Mouse (Mus musculus): ENCODE results near the gene Bmyc. TPM values are rescaled to one million over a fixed set of nuclear protein-coding genes. Genes with fewer than 3 reads are reported as not detected.
A peak's percentile ranks its signal among the peaks of the same experiment; 100 is the strongest.

Gene Bmyc
- 100 and 106 TPM in 2 replicates for polyA plus RNA-seq (2016; fragmentation: Nextera tagmentation; extraction: Ambion mirVana)

DNA sequence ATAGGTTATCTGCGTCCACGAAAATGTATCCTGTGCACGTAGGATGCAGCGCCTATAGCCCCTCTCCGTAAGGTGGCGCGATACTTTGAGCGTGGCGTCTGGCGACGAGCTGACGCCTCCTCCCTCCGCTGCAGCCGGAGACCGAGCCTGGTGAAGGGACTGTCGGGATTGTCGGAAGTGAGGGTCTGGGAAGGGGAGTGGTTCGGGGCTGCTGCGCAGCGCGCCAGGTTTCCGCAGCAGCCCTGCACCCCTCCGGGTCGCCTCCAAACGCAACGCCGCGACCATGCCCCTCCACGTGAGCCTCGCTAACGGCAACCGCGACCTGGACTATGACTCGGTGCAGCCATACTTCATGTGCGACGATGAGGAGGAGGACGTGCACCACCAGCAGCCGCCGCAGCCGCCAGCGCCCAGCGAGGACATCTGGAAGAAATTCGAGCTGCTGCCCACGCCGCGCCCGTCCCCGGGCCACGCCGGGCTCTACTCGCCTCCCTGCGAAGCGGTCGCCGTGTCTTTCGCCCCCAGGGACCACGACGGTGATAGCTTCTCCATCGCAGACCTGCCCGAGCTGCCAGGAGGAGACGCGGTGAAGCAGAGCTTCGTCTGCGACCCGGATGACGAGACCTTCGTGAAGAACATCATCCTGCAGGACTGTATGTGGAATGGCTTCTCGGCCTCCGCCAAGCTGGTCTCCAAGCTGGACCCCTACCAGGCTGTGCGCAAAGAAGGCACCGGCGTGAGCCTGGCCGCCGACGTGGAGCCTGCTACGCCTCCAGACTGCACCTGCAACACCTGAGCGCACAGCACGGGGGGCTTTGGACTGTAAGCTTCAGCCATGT lies at the start of gene Bmyc:
TSS of gene Bmyc (plus strand) at position 97 of the 839 bp plus-strand sequence.
- Histone ChIP-seq H3K27me3 (no peaks in the 10 kb centered on the region), H3K4me2 (replicated peaks) (peak within 1 kb of the TSS; percentile 90), H3K27ac (peak within 1 kb of the TSS; percentile 73; the same call in 1 of the 2 replicates), H3K9ac (peak within 1 kb of the TSS; percentile 73), H3K4me1 (peaks cover 12% of the 10 kb centered on the region; the same call in 1 of the 2 replicates), H3K4me3 (peak within 1 kb of the TSS; percentile 60), H3K9me3 (no peaks in the 10 kb centered on the region), H3K36me3 (0 out of 2 replicates have a peak, but pooled peaks cover 3% of the 10 kb centered on the region)
- ATAC-seq (ENCODE audit: insufficient number of reproducible peaks, insufficient read depth, low FRiP score, low TSS enrichment) = peak; percentile 88
- under 1% methylated on average over 78 of the region's 78 CpGs for WGBS

DNA sequence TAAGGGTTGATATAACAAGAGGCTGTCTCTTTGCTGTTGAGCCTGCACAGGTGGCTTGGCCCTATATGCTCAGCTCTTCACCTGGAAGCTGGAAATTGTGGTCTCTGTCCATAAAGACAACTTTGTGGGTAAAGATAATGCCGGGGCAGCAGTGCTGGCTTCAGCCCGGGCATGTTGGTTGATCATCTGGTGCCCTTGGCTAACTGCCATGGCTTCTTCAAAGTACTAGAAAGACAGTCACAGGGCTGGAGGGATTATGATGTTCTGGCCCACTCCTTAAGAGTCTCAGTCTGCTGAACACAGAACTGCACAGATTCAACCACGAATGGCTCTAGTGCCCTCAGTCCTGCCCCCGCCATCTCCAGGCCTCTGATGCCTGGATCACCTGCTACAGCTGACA lies 49.3 kb upstream of the Bmyc start:
- no peak for ATAC-seq (ENCODE audit: insufficient number of reproducible peaks, insufficient read depth, low FRiP score, low TSS enrichment)
- Histone ChIP-seq H3K4me2 (replicated peaks) (no peak overlapping the region), H3K36me3 (no peaks in the 10 kb centered on the region), H3K27me3 (no peaks in the 10 kb centered on the region), H3K9me3 (no peaks in the 10 kb centered on the region), H3K9ac (no peak overlapping the region), H3K4me3 (no peak overlapping the region), H3K4me1 (no peaks in the 10 kb centered on the region), H3K27ac (no peak overlapping the region)
- WGBS = 84% methylated on average over 4 of the region's 4 CpGs

DNA sequence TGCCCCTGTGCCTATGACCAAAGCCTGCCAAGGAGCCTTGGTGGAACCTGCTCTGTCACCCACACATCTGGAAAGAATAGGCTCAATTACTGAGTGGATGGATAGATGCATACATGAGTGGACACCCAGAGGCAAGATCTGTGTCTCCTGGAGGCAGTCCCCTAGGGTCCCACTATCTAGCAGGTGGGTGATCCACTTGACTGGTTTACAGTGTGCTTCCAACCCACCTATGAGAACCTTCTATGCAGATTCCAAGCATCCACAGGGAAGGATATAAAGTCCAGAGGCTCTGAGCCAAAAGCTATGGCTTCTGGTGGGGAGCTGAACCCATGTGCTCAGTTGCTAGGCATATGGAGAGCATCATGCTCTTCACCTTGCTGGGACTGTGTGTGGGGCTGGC lies 48.9 kb upstream of the Bmyc start, which contains the start of gene Lcn5:
TSS of gene Lcn5 (plus strand) at position 301 of the 400 bp plus-strand sequence.
- H3K4me2 ChIP-seq (replicated peaks) = no peak within 1 kb of the TSS
- no peak within 1 kb of the TSS for H3K9ac ChIP-seq
- no peak for ATAC-seq (ENCODE audit: insufficient number of reproducible peaks, insufficient read depth, low FRiP score, low TSS enrichment)
- no peaks in the 10 kb centered on the region for H3K9me3 ChIP-seq
- no peak within 1 kb of the TSS for H3K4me3 ChIP-seq
- H3K36me3 ChIP-seq = no peaks in the 10 kb centered on the region
- H3K4me1 ChIP-seq = no peaks in the 10 kb centered on the region
- H3K27me3 ChIP-seq = no peaks in the 10 kb centered on the region
- no peak within 1 kb of the TSS for H3K27ac ChIP-seq

DNA sequence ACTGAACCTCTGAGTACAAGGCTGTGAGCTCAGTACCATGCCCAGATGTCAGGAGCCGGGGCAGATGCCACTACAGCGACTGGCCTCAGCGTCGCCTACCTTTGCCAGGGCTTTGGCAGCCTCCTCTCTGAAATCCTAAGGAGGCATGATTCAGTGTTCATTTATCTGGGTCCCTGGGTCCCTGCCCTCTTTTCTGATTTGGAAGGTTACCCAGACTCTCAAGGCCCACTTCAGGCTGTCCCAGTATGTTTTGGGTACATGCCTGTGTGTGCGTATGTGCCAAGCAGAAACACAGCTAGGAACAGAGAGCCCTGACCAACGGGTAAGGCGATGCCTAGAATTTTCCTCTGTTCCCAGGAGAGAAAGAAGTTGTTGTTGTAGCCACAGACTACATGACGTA lies 46.3 kb upstream of the Bmyc start:
- Histone ChIP-seq H3K9me3 (no peaks in the 10 kb centered on the region), H3K27ac (no peak overlapping the region), H3K4me3 (no peak overlapping the region), H3K4me1 (no peaks in the 10 kb centered on the region), H3K27me3 (no peaks in the 10 kb centered on the region), H3K9ac (no peak overlapping the region), H3K36me3 (no peaks in the 10 kb centered on the region), H3K4me2 (replicated peaks) (no peak overlapping the region)
- WGBS = 79% methylated on average over 8 of the region's 8 CpGs
- no peak for ATAC-seq (ENCODE audit: insufficient number of reproducible peaks, insufficient read depth, low FRiP score, low TSS enrichment)

DNA sequence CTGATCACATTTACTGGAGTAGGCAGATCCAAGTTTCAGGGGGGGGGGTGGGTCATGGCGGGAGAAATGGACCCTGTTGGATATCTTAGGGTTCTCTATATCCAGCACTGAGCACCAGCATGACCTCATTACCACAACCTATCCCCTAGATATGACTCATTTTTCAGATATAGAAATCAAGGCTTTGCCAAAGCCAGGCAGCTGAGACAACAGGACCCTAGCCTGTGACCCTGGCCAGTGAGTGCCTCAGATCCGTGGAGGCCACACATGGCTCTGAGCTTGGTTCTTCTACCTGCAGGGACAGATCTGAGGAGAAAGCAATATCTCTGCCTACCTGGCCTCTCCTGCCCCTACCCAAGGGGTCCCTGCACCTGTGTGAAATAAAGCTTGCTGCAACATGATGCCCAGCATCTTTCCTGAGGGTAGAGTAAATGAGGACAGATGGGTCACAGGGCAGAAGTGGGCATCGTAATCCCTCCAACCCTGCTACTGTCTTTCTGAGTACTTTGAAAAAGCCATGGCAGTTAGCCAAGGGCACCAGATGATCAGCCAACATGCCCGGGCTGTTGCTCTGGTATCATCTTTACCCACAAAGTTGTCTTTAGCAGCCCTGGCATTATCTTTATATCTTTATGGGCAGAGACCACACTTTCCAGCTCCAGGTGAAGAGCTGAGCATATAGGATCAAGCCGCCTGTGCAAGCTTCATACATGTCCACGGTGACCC lies 45.1 kb upstream of the Bmyc start:
- no peaks in the 10 kb centered on the region for H3K27me3 ChIP-seq
- H3K9ac ChIP-seq = no peak overlapping the region
- no peaks in the 10 kb centered on the region for H3K4me1 ChIP-seq
- H3K9me3 ChIP-seq = no peaks in the 10 kb centered on the region
- no peak for ATAC-seq (ENCODE audit: insufficient number of reproducible peaks, insufficient read depth, low FRiP score, low TSS enrichment)
- no peak overlapping the region for H3K4me2 ChIP-seq (replicated peaks)
- no peaks in the 10 kb centered on the region for H3K36me3 ChIP-seq
- 86% methylated on average over 6 of the region's 6 CpGs for WGBS
- H3K4me3 ChIP-seq = no peak overlapping the region
- H3K27ac ChIP-seq = no peak overlapping the region

DNA sequence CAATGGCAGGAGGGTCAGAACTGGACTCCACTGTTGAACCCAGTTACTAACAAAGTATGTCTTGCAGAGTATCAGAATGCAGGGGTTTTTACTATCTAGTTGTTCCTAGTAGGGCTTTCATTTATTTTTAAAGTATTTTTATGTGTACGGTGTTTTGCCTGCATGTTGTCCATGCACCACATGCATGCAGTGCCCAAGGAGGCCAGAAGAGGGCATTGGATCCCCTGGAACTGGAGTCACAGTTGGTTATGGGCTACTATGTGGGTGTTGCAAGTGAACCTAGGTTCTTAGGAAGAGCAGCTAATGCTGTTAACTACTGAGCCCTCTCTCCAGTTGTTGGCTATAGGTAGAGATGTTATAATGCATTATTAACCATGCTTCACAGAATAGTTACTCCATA lies 43.0 kb upstream of the Bmyc start:
- H3K9ac ChIP-seq = no peak overlapping the region
- H3K27me3 ChIP-seq = no peaks in the 10 kb centered on the region
- 72% methylated on average over 1 of the region's 1 CpGs for WGBS
- no peaks in the 10 kb centered on the region for H3K9me3 ChIP-seq
- H3K4me2 ChIP-seq (replicated peaks) = no peak overlapping the region
- no peak overlapping the region for H3K4me3 ChIP-seq
- H3K27ac ChIP-seq = no peak overlapping the region
- no peaks in the 10 kb centered on the region for H3K36me3 ChIP-seq
- ATAC-seq (ENCODE audit: insufficient number of reproducible peaks, insufficient read depth, low FRiP score, low TSS enrichment) = no peak
- no peaks in the 10 kb centered on the region for H3K4me1 ChIP-seq

DNA sequence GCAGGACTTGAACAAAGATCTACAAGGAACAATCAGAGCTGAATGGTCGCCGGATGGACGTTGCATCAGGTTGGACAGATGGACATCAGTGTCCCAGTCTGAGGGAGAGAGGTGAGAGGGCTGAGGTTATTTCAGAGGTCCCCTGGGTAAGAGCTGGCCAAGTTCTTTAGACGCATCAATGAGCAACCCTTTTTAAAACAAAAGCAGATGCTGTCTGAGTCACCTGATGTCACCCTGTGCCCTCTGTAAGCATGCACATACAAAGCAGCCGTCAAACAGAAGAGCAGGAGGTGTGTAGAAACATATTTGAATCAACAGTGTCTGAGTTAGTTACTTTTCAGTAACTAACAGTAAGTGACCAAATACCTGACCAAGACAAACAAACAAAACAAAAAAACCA lies 42.4 kb upstream of the Bmyc start:
- WGBS = 62% methylated on average over 5 of the region's 5 CpGs
- no peak for ATAC-seq (ENCODE audit: insufficient number of reproducible peaks, insufficient read depth, low FRiP score, low TSS enrichment)

DNA sequence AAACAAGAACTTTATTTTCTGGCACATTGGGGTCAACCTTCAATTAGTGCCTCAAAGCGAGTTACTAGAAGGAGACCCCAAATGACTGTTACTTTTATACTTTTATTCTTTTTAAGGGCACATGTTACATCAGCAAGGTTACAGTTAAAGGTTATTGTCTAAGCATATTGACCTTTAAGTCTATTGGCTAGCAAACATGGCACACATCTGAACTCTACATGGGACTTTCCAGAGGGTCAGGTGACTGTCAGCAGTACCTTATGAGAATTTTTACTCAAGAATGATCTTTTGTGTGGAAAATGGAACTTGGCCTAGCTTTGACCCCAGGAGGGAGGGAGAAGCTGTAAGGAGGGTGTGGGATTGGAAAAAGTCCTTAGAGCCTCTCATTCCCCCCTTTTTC lies 40.0 kb upstream of the Bmyc start:
- WGBS = 70% methylated on average over 1 of the region's 1 CpGs
- ATAC-seq (ENCODE audit: insufficient number of reproducible peaks, insufficient read depth, low FRiP score, low TSS enrichment) = no peak
- Histone ChIP-seq H3K4me2 (replicated peaks) (no peak overlapping the region), H3K27me3 (no peaks in the 10 kb centered on the region), H3K27ac (no peak overlapping the region), H3K9me3 (no peaks in the 10 kb centered on the region), H3K4me3 (no peak overlapping the region), H3K36me3 (no peaks in the 10 kb centered on the region), H3K4me1 (no peaks in the 10 kb centered on the region), H3K9ac (no peak overlapping the region)

More for the DNA sequence above, 42.4 kb upstream of the Bmyc start:
- H3K9me3 ChIP-seq = no peaks in the 10 kb centered on the region
- no peak overlapping the region for H3K4me2 ChIP-seq (replicated peaks)
- no peak overlapping the region for H3K4me3 ChIP-seq
- H3K36me3 ChIP-seq = no peaks in the 10 kb centered on the region
- no peak overlapping the region for H3K9ac ChIP-seq
- no peaks in the 10 kb centered on the region for H3K4me1 ChIP-seq
- H3K27me3 ChIP-seq = no peaks in the 10 kb centered on the region
- no peak overlapping the region for H3K27ac ChIP-seq

DNA sequence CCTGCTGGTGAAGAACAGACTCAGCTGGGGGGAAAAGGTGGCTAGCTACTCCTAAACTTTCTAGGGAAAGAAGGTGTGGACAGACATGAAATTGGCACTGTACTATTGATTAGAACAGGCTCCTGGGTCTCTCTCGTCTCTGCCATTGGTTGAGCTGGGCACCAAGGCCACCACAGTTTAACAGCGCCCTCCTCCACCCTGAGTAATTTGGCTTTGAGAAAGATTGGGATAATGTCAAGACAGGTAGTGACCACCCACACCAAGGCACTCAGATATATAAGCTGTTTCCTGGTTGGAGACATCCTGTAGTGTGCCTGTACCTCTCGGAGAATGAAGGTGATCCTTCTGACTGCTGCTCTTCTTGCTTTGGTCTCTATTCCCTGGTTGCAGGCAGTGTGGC lies 30.1 kb upstream of the Bmyc start, which contains the start of gene Lcn6:
TSS of gene Lcn6 (plus strand) at position 301 of the 400 bp plus-strand sequence.
- ATAC-seq (ENCODE audit: insufficient number of reproducible peaks, insufficient read depth, low FRiP score, low TSS enrichment) = no peak
- no peaks in the 10 kb centered on the region for H3K4me1 ChIP-seq
- no peaks in the 10 kb centered on the region for H3K36me3 ChIP-seq
- H3K27ac ChIP-seq = no peak within 1 kb of the TSS
- 88% methylated on average over 3 of the region's 3 CpGs for WGBS
- no peaks in the 10 kb centered on the region for H3K9me3 ChIP-seq
- H3K4me3 ChIP-seq = no peak within 1 kb of the TSS
- H3K9ac ChIP-seq = no peak within 1 kb of the TSS
- no peaks in the 10 kb centered on the region for H3K27me3 ChIP-seq
- H3K4me2 ChIP-seq (replicated peaks) = no peak within 1 kb of the TSS

DNA sequence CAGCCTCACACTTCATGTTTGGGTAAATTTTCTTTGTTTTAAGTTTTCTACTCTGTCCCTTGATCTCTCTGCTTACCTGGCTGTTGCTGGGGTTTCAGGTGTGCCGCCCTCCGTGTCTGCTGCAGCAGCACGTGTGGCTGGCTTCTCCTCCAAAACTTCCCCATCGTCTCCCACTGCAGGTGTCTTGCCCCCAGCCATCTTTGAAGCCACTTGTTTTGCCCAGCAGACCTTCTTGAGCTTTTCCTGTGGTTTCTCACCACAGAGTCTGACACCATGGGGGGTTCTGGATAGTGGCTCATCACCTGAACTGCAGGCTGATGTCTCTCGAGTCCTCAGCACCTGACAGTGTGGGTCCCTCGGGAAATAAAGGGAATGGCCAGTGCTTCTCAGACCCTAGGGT lies 27.0 kb upstream of the Bmyc start:
- WGBS = 77% methylated on average over 6 of the region's 6 CpGs
- Histone ChIP-seq H3K36me3 (no peaks in the 10 kb centered on the region), H3K27ac (no peak overlapping the region), H3K9me3 (no peaks in the 10 kb centered on the region), H3K4me1 (no peaks in the 10 kb centered on the region), H3K4me3 (no peak overlapping the region), H3K9ac (no peak overlapping the region), H3K4me2 (replicated peaks) (no peak overlapping the region), H3K27me3 (no peaks in the 10 kb centered on the region; the same call in 1 of the 2 replicates)
- ATAC-seq (ENCODE audit: insufficient number of reproducible peaks, insufficient read depth, low FRiP score, low TSS enrichment) = no peak

DNA sequence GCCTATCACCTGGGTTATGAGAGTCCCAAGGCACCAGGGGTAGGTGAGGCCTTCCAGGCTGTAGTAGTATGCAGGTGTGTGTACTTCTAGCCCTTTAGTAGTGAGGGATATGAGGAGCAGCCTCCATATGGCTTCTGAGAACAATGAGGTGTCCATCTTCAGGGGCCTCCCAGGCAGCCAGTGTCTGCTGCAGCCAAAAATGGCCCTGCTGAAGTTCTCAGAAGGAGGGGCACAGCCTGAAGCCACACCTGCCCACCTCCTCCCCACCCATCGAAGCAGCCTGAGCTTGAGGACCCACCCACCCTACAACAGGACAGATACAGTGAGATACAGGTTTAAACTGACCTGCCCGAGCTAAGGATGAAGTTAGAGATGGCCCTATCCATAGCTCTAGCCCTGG lies 24.1 kb upstream of the Bmyc start, which contains the start of gene Lcn10:
TSS of gene Lcn10 (plus strand) at position 301 of the 400 bp plus-strand sequence.
- H3K36me3 ChIP-seq = no peaks in the 10 kb centered on the region
- no peak within 1 kb of the TSS for H3K9ac ChIP-seq
- no peak within 1 kb of the TSS for H3K4me2 ChIP-seq (replicated peaks)
- no peaks in the 10 kb centered on the region for H3K9me3 ChIP-seq
- H3K27ac ChIP-seq = no peak within 1 kb of the TSS
- WGBS = 70% methylated on average over 2 of the region's 2 CpGs
- H3K27me3 ChIP-seq = no peaks in the 10 kb centered on the region; the same call in 1 of the 2 replicates
- no peak within 1 kb of the TSS for H3K4me3 ChIP-seq
- ATAC-seq (ENCODE audit: insufficient number of reproducible peaks, insufficient read depth, low FRiP score, low TSS enrichment) = no peak
- H3K4me1 ChIP-seq = no peaks in the 10 kb centered on the region

DNA sequence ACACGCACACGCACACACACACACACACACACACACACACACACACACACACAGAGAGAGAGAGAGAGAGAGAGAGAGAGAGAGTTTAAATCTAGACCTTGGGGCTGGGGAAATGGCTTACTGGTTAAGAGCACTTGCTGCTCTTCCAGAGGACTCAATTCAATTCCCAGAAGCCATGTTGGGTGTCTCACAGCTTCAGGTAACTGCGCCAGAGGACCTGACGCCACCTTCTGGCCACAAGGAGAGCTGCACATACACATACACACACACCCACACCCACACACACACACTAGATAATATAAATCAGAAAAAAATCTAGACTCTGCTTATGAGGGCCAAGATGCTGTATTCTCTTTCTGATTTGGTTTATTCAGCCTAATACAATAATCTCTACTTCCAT lies 19.6 kb upstream of the Bmyc start:
- H3K4me3 ChIP-seq = no peak overlapping the region
- H3K27me3 ChIP-seq = no peaks in the 10 kb centered on the region; the same call in 1 of the 2 replicates
- no peaks in the 10 kb centered on the region for H3K36me3 ChIP-seq
- WGBS = 43% methylated on average over 2 of the region's 4 CpGs
- no peak overlapping the region for H3K9ac ChIP-seq
- no peaks in the 10 kb centered on the region for H3K9me3 ChIP-seq
- no peaks in the 10 kb centered on the region for H3K4me1 ChIP-seq
- no peak overlapping the region for H3K27ac ChIP-seq
- no peak overlapping the region for H3K4me2 ChIP-seq (replicated peaks)
- ATAC-seq (ENCODE audit: insufficient number of reproducible peaks, insufficient read depth, low FRiP score, low TSS enrichment) = no peak

Measured in embryonic facial prominence, embryonic 12.5 days (tissue).